Mouse (Mus musculus): ENCODE data around the gene Lnx2. TPM values are rescaled to one million over a fixed set of nuclear protein-coding genes. Genes with fewer than 3 reads are reported as not detected.

Gene Lnx2
- total and polyA plus RNA-seq, 3 experiments, result 20.3 to 30.1 (median 22.9) TPM

DNA sequence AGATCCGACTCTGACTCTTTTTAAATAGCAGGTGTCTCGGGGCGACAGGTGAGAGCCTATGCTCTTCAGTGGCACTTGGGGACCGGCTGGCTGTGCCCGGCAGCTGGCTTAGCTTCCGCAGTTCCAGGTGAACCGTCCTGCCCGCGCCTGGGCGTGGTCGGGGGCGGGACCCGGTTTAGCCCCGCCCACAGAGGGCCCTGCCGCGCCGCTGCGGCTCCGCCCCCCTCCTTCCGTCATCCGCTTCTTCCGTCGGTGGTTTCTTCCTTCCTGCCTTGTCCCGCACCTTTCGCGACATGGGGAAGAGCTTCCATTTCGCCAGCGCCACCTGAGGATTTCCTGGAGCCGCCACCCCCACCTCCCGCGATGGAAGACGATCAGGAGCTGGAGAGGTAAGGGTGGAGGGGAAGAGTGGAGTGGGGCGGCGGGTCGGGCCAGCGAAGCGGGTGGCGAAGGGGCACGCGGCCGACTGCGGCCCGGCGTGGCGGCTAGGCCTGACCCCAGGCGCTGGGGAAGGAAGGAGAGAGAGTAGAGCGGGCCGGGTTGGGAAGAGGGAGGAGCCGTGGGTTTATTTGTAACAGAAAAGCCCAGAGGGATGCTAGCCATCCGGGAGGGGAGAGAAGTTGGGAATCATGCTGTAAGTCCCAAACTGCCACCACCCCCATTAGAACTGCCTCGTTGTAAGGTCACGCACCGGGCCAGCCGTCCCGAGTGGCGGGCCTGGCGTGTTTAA is 1.1 kb upstream of the Lnx2 start:
- TF ChIP-seq IRF4 (IDR thresholded peaks at IDR 0.05; ENCODE audit: low read depth, low read length) (peak; percentile 13; the same call in 1 of the 2 replicates), POLR2AphosphoS2 (IDR thresholded peaks at IDR 0.05; ENCODE audit: low read depth, low read length) (0 out of 2 replicates have a peak, but pooled peaks have one; percentile 62), NRF1 (IDR thresholded peaks at IDR 0.05; ENCODE audit: low read depth, low read length) (peak; percentile 72), ZKSCAN1 (IDR thresholded peaks at IDR 0.05; ENCODE audit: borderline replicate concordance, low read depth, low read length) (no peak), NELFE (IDR thresholded peaks at IDR 0.05; ENCODE audit: low read depth, low read length) (peak; percentile 34; the same call in 1 of the 2 replicates), RCOR1 (conservative IDR thresholded peaks at IDR 0.05; ENCODE audit: low read depth, low read length) (no peak), POLR2A (IDR thresholded peaks at IDR 0.05; ENCODE audit: low read depth, low read length) (peak; percentile 78), PAX5 (IDR thresholded peaks at IDR 0.05; ENCODE audit: low read length) (no peak), CHD1 (IDR thresholded peaks at IDR 0.05; ENCODE audit: low read depth, low read length) (no peak; the same call in 1 of the 2 replicates), JUN (IDR thresholded peaks at IDR 0.05; ENCODE audit: insufficient read depth, low read depth, low read length) (no peak), RAD21 (IDR thresholded peaks at IDR 0.05; ENCODE audit: low read depth, low read length) (no peak), CHD2 (IDR thresholded peaks at IDR 0.05; ENCODE audit: low read length) (peak; percentile 36; the same call in 1 of the 2 replicates), SIN3A (IDR thresholded peaks at IDR 0.05; ENCODE audit: low read length) (peak; percentile 51), ELF1 (IDR thresholded peaks at IDR 0.05; ENCODE audit: low read depth, low read length) (peak; percentile 82), E2F4 (IDR thresholded peaks at IDR 0.05; ENCODE audit: insufficient replicate concordance, low read depth, low read length) (no peak), MYC (IDR thresholded peaks at IDR 0.05; ENCODE audit: low read depth, low read length) (peak; percentile 10; the same call in 1 of the 2 replicates), USF1 (IDR thresholded peaks at IDR 0.05; ENCODE audit: low read depth, low read length) (no peak), TCF12 (IDR thresholded peaks at IDR 0.05; ENCODE audit: low read depth, low read length) (peak; percentile 65), HCFC1 (IDR thresholded peaks at IDR 0.05; ENCODE audit: low read depth, low read length) (peak; percentile 68), ETS1 (conservative IDR thresholded peaks at IDR 0.05; ENCODE audit: low read depth, low read length) (0 out of 2 replicates have a peak, but pooled peaks have one; percentile 5)
- Histone ChIP-seq H3K4me2 (ENCODE audit: insufficient read depth, low read depth, poor library complexity, severe bottlenecking) (peak overlapping the region; percentile 82), H3K27me3 (replicated peaks) (no peaks in the 10 kb centered on the region), H3K79me2 (replicated peaks; ENCODE audit: control insufficient read depth, extremely low read depth, insufficient read depth, poor library complexity, severe bottlenecking) (peaks cover 82% of the 10 kb centered on the region), H3K36me3 (replicated peaks in 1 of 2; ENCODE audit: control insufficient read depth in 1 of 2, insufficient read depth in 1 of 2, low read length in 1 of 2) (peaks cover 12 to 39% of the 10 kb centered on the region in 2 experiments), H3K27ac (ENCODE audit: insufficient read depth, low read depth) (peak overlapping the region; percentile 80; the same call in 1 of the 2 replicates), H3K4me1 (ENCODE audit: control insufficient read depth in 1 of 2, insufficient read depth in 2 of 2) (peaks cover 9 to 56% of the 10 kb centered on the region in 2 experiments; a peak in 3 of 4 replicates), H3K4me3 (replicated peaks in 1 of 3; ENCODE audit: low read depth in 2 of 3, low read length in 2 of 3, poor library complexity in 1 of 3) (peak overlapping the region; percentile 85 to 95 (median 93)), H3K9ac (ENCODE audit: insufficient read depth, low read depth) (peak overlapping the region; percentile 74), H3K9me3 (replicated peaks; ENCODE audit: low read length) (no peaks in the 10 kb centered on the region)
- dilution Hi-C loops (cut with MboI; ENCODE audit: extremely low pct_ligation_motif_present, extremely low pct_unique_long_range_greater_than_20kb, low sequenced_read_pairs), result no loop called here
- peak; percentile 85 for DNase-seq (ENCODE audit: extremely low read depth)
- in situ Hi-C loops (cut with MboI; ENCODE audit: low pct_ligation_motif_present, low pct_unique_long_range_greater_than_20kb, low sequenced_read_pairs), result no loop called here
